Mouse (Mus musculus): ENCODE measurements at regions not wholly inside any gene's neighbourhood (a gene's known extent, or its start where the extent isn't known, plus 50 kb on each side); places are given as distances from the start of the nearest gene placed in this dataset.

- H3K4me1 ChIP-seq: peaks cover 4% of the 10 kb centered on the region; the same call in 1 of the 2 replicates
- peaks cover 8% of the 10 kb centered on the region for H3K27me3 ChIP-seq
- no peak overlapping the region for H3K4me2 ChIP-seq (replicated peaks)
- no peak overlapping the region for H3K27ac ChIP-seq
- no peaks in the 10 kb centered on the region for H3K9me3 ChIP-seq (replicated peaks)
- no peaks in the 10 kb centered on the region for H3K36me3 ChIP-seq
- 17% methylated on average over 5 of the region's 5 CpGs for WGBS
- ATAC-seq (ENCODE audit: low FRiP score): no peak
- H3K9ac ChIP-seq: no peak overlapping the region
- H3K4me3 ChIP-seq: no peak overlapping the region
Observed at GRCm38 (mm10) chr5:119304721-119305120, 365.7 kb upstream of the Tbx3 start.

- no peak overlapping the region for H3K4me2 ChIP-seq (replicated peaks)
- H3K4me3 ChIP-seq: no peak overlapping the region
- WGBS: 92% methylated on average over 6 of the region's 6 CpGs
- no peak overlapping the region for H3K27ac ChIP-seq
- H3K9ac ChIP-seq: no peak overlapping the region
- peaks cover 3% of the 10 kb centered on the region; the same call in 1 of the 2 replicates for H3K27me3 ChIP-seq
- H3K4me1 ChIP-seq: peaks cover 6% of the 10 kb centered on the region; the same call in 1 of the 2 replicates
- H3K9me3 ChIP-seq (replicated peaks): no peaks in the 10 kb centered on the region
- no peaks in the 10 kb centered on the region for H3K36me3 ChIP-seq
- no peak for ATAC-seq (ENCODE audit: low FRiP score)
Observed at GRCm38 (mm10) chr5:119307768-119308167, 362.7 kb upstream of the Tbx3 start.

GRCm38 (mm10) chr5:119310178-119310930 lies 360.1 kb upstream of the Tbx3 start:
- Histone ChIP-seq H3K9ac (no peak overlapping the region), H3K36me3 (no peaks in the 10 kb centered on the region), H3K27ac (no peak overlapping the region), H3K9me3 (replicated peaks) (no peaks in the 10 kb centered on the region), H3K4me2 (replicated peaks) (no peak overlapping the region), H3K27me3 (no peaks in the 10 kb centered on the region), H3K4me1 (peaks cover 6% of the 10 kb centered on the region; the same call in 1 of the 2 replicates), H3K4me3 (no peak overlapping the region)
- no peak for ATAC-seq (ENCODE audit: low FRiP score)
- WGBS: 57% methylated on average over 11 of the region's 11 CpGs

GRCm38 (mm10) chr5:119312808-119313207 lies 357.7 kb upstream of the Tbx3 start:
- Histone ChIP-seq H3K4me1 (peaks cover 6% of the 10 kb centered on the region; the same call in 1 of the 2 replicates), H3K27ac (no peak overlapping the region), H3K4me2 (replicated peaks) (no peak overlapping the region), H3K9me3 (replicated peaks) (no peaks in the 10 kb centered on the region), H3K36me3 (no peaks in the 10 kb centered on the region), H3K27me3 (no peaks in the 10 kb centered on the region), H3K9ac (no peak overlapping the region), H3K4me3 (no peak overlapping the region)
- WGBS: 86% methylated on average over 14 of the region's 14 CpGs
- ATAC-seq (ENCODE audit: low FRiP score): no peak

- 88% methylated on average over 7 of the region's 7 CpGs for WGBS
- Histone ChIP-seq H3K36me3 (no peaks in the 10 kb centered on the region), H3K4me1 (peaks cover 5% of the 10 kb centered on the region; the same call in 1 of the 2 replicates), H3K9me3 (replicated peaks) (no peaks in the 10 kb centered on the region), H3K4me3 (no peak overlapping the region), H3K27me3 (no peaks in the 10 kb centered on the region), H3K27ac (no peak overlapping the region), H3K4me2 (replicated peaks) (no peak overlapping the region), H3K9ac (no peak overlapping the region)
- no peak for ATAC-seq (ENCODE audit: low FRiP score)
Observed at GRCm38 (mm10) chr5:119315149-119315548, 355.3 kb upstream of the Tbx3 start.

DNA sequence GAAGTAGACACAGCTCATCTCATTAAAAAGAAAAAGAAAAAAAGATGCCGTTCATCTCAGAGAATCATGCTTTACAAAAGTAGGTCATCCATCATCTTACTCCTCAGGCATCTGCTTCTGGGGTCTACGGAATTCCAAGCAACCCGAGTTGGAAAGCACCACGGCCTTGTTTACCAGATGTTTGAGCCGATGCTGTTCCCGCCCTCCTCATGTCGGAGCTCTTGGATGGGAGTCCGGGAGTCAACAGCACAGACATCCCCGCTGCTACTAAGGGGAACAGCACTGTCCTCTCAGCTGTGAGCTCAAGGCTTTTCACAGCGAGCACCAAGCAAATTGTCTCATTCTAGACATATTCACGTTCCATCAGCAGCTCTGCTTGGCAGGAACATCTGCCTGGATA lies 352.9 kb upstream of the Tbx3 start:
- Histone ChIP-seq H3K27ac (no peak overlapping the region), H3K4me3 (no peak overlapping the region), H3K36me3 (no peaks in the 10 kb centered on the region), H3K9me3 (replicated peaks) (no peaks in the 10 kb centered on the region), H3K4me2 (replicated peaks) (no peak overlapping the region), H3K27me3 (no peaks in the 10 kb centered on the region), H3K4me1 (0 out of 2 replicates have a peak, but pooled peaks cover 4% of the 10 kb centered on the region), H3K9ac (no peak overlapping the region)
- no peak for ATAC-seq (ENCODE audit: low FRiP score)
- WGBS: 79% methylated on average over 11 of the region's 11 CpGs

DNA sequence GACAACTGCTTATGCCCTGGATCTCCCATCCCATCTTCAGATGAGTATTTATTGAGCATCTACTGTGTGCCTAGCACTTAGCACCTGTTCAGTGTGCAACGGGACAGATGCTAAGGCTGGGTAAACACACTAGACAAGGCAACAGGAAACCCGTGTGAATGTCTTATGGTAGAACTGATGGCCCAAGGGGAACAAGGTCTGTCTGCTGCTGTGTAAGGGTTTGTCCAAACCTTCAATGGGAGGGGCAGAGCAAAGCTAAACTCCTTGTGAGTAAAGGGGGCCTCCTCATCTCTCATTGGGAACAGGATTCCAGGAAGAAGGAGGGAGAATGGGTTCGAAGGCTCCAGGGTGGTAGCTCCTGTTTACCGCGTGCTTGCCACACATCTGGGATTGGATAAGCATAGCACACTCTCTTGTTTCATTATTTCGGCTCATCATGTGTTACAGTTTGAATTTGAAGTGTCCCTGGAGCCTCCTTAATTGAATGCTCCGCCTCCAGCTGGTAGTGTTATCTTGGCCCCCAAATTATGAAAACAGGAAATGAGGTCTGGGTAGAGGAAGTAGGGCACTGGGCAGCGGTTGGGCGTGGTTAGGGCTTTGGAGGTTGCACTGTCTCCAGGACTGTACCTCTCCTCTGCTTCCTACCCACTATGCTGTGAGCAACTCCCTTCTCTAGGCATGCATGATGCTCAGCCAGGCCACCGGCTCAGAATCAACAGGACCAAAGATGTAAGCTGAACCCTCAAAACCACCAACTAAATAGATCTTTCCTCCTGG lies 348.9 kb upstream of the Tbx3 start:
- WGBS: 79% methylated on average over 10 of the region's 10 CpGs
- Histone ChIP-seq H3K4me1 (0 out of 2 replicates have a peak, but pooled peaks cover 4% of the 10 kb centered on the region), H3K36me3 (no peaks in the 10 kb centered on the region), H3K4me3 (no peak overlapping the region), H3K9me3 (replicated peaks) (no peaks in the 10 kb centered on the region), H3K9ac (no peak overlapping the region), H3K27me3 (peaks cover 4% of the 10 kb centered on the region; the same call in 1 of the 2 replicates), H3K27ac (no peak overlapping the region), H3K4me2 (replicated peaks) (no peak overlapping the region)
- ATAC-seq (ENCODE audit: low FRiP score): no peak

- Histone ChIP-seq H3K4me2 (replicated peaks) (no peak overlapping the region), H3K4me1 (0 out of 2 replicates have a peak, but pooled peaks cover 4% of the 10 kb centered on the region), H3K4me3 (no peak overlapping the region), H3K9ac (no peak overlapping the region), H3K36me3 (no peaks in the 10 kb centered on the region), H3K27me3 (peaks cover 4% of the 10 kb centered on the region; the same call in 1 of the 2 replicates), H3K9me3 (replicated peaks) (no peaks in the 10 kb centered on the region), H3K27ac (no peak overlapping the region)
- 41% methylated on average over 13 of the region's 13 CpGs for WGBS
- no peak for ATAC-seq (ENCODE audit: low FRiP score)
Observed at GRCm38 (mm10) chr5:119322411-119322810, 348.1 kb upstream of the Tbx3 start.

GRCm38 (mm10) chr5:119325681-119326255 lies 344.7 kb upstream of the Tbx3 start:
- Histone ChIP-seq H3K4me2 (replicated peaks) (no peak overlapping the region), H3K27me3 (peaks cover 4% of the 10 kb centered on the region; the same call in 1 of the 2 replicates), H3K27ac (no peak overlapping the region), H3K9ac (no peak overlapping the region), H3K36me3 (no peaks in the 10 kb centered on the region), H3K4me3 (no peak overlapping the region), H3K9me3 (replicated peaks) (no peaks in the 10 kb centered on the region), H3K4me1 (0 out of 2 replicates have a peak, but pooled peaks cover 4% of the 10 kb centered on the region)
- 79% methylated on average over 13 of the region's 13 CpGs for WGBS
- no peak for ATAC-seq (ENCODE audit: low FRiP score)

DNA sequence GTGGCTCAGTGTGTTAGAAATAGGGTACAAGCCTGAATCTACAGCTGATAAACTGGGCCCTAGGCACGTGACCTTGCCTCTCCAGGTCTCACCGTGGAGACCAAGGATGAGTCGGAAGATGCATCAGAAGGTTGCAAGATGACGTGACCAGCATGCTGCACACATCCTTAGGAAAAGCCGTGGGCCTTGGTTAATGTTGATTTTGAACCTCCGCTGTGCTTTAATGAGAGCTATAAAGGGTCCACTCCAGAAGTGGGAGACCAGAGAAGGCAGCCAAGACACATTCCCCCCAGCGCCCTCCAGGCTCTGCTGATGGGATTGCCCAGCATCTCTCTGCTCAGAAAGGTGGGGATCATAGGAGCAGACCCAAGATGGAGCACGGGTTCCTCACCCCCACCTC lies 343.6 kb upstream of the Tbx3 start:
- Histone ChIP-seq H3K36me3 (no peaks in the 10 kb centered on the region), H3K4me1 (0 out of 2 replicates have a peak, but pooled peaks cover 4% of the 10 kb centered on the region), H3K4me2 (replicated peaks) (no peak overlapping the region), H3K4me3 (no peak overlapping the region), H3K9ac (no peak overlapping the region), H3K27ac (no peak overlapping the region), H3K27me3 (peaks cover 4% of the 10 kb centered on the region; the same call in 1 of the 2 replicates), H3K9me3 (replicated peaks) (no peaks in the 10 kb centered on the region)
- no peak for ATAC-seq (ENCODE audit: low FRiP score)
- WGBS: 94% methylated on average over 8 of the region's 8 CpGs

GRCm38 (mm10) chr5:119328971-119329370 lies 341.5 kb upstream of the Tbx3 start:
- Histone ChIP-seq H3K4me1 (no peaks in the 10 kb centered on the region), H3K9me3 (replicated peaks) (no peaks in the 10 kb centered on the region), H3K27ac (no peak overlapping the region), H3K9ac (no peak overlapping the region), H3K27me3 (peaks cover 4% of the 10 kb centered on the region; the same call in 1 of the 2 replicates), H3K4me2 (replicated peaks) (no peak overlapping the region), H3K4me3 (no peak overlapping the region), H3K36me3 (no peaks in the 10 kb centered on the region)
- ATAC-seq (ENCODE audit: low FRiP score): no peak
- 92% methylated on average over 7 of the region's 7 CpGs for whole genome bisulfite sequencing

DNA sequence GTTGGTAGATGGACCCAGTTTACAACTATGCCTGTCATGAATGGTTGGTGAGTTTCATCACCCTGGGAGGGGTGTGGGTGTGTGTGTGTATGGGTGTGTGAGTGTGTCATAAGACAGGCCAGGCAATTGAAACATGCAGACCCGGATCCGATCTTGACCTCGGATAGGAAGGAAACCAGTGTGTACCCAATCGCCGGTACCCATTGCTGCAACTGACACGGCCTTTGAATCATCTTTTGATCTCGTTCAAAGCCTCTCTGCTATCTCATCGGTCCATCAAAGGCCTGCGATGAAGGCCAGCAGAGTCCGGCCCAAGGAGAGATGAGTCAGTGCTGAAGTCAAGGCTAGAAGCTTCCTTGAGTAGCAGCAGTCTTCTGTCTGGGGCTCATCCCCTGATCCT lies 341.1 kb upstream of the Tbx3 start:
- no peaks in the 10 kb centered on the region for H3K9me3 ChIP-seq (replicated peaks)
- no peak overlapping the region for H3K27ac ChIP-seq
- peaks cover 4% of the 10 kb centered on the region; the same call in 1 of the 2 replicates for H3K27me3 ChIP-seq
- H3K36me3 ChIP-seq: no peaks in the 10 kb centered on the region
- no peak overlapping the region for H3K4me2 ChIP-seq (replicated peaks)
- H3K4me3 ChIP-seq: no peak overlapping the region
- no peak overlapping the region for H3K9ac ChIP-seq
- ATAC-seq (ENCODE audit: low FRiP score): no peak
- H3K4me1 ChIP-seq: no peaks in the 10 kb centered on the region
- WGBS: 92% methylated on average over 10 of the region's 10 CpGs
